Mouse (Mus musculus) lung, postnatal 0 days (tissue): ENCODE measurements around the gene Pm20d1. TPM values are rescaled to one million over a fixed set of nuclear protein-coding genes. Genes with fewer than 3 reads are reported as not detected.
A peak's percentile ranks its signal among the peaks of the same experiment; 100 is the strongest.

Experiments
- ATAC-seq: fragments of 200-750 bp; cut with Nextera tagmentation; 2 replicates; pipeline ENCODE4 v1.8.0; 2017; ENCODE audit warnings: moderate library complexity
- DNase-seq: peaks from one replicate; pipeline ENCODE4 v3.0.0-alpha.2; 2016; ENCODE audit warnings: low spot score
- H3K27ac ChIP-seq: fragments of 300-500 bp; sonication (generic); 2 replicates; pipeline ENCODE4 v1.5.1; 2014; ENCODE audit warnings: antibody characterized with exemption, mild to moderate bottlenecking, low read length, mixed read lengths
- H3K27me3 ChIP-seq: fragments of 300-500 bp; sonication (generic); replicated peaks from 2 replicates; pipeline ENCODE4 v1.6.1; 2014; ENCODE audit warnings: low read length, mixed read lengths; ENCODE audit not compliant: insufficient read depth
- H3K36me3 ChIP-seq: fragments of 300-500 bp; sonication (generic); 2 replicates; pipeline ENCODE4 v1.6.1; 2014; ENCODE audit warnings: low read length, mixed read lengths; ENCODE audit not compliant: insufficient read depth
- H3K4me1 ChIP-seq: fragments of 300-500 bp; sonication (generic); 2 replicates; pipeline ENCODE4 v1.6.1; 2014; ENCODE audit warnings: antibody characterized with exemption, low read depth, low read length, mixed read lengths; ENCODE audit not compliant: insufficient read depth
- H3K4me2 ChIP-seq: fragments of 300-500 bp; sonication (generic); replicated peaks from 2 replicates; pipeline ENCODE4 v1.6.1; 2014; ENCODE audit warnings: low read depth, mild to moderate bottlenecking, low read length, moderate library complexity, mixed read lengths
- H3K4me3 ChIP-seq: fragments of 300-500 bp; sonication (generic); 2 replicates; pipeline ENCODE4 v1.5.1; 2014; ENCODE audit warnings: low read depth, low read length
- H3K9ac ChIP-seq: fragments of 300-500 bp; sonication (generic); replicated peaks from 2 replicates; pipeline ENCODE4 v1.6.1; 2014; ENCODE audit warnings: low read depth, mild to moderate bottlenecking
- H3K9me3 ChIP-seq: fragments of 300-500 bp; sonication (generic); 2 replicates; pipeline ENCODE4 v1.6.1; 2016; ENCODE audit warnings: low read length, mixed read lengths
- CTCF ChIP-seq: IDR thresholded peaks from 2 replicates; pipeline ENCODE4 v1.5.1; 2016; ENCODE audit warnings: antibody characterized with exemption, mild to moderate bottlenecking
- EP300 ChIP-seq: IDR thresholded peaks from 2 replicates; pipeline ENCODE4 v1.6.1; 2016; ENCODE audit warnings: antibody characterized with exemption, mild to moderate bottlenecking, control low read depth
- WGBS: fragments of 180-500 bp; shearing (Covaris S2); extraction: QIAGEN DNeasy Blood & Tissue Kit; methylation state at CpG from one replicate; pipeline ENCODE4 v1.1.7; 2014; 5-methylcytosine and 5-hydroxymethylcytosine counted together
- polyA plus RNA-seq: library from polyadenylated mRNA; unstranded; fragments of >200 nt; fragmentation: Nextera tagmentation; extraction: Ambion mirVana; gene quantifications from 2 replicates; pipeline ENCODE4 v1.2.1, GENCODE M21; 2015

Pm20d1 gene
- polyA plus RNA-seq, 1 experiment from 2014 or later = 1.6 TPM

- Histone ChIP-seq H3K27me3 (no peaks in the 10 kb centered on the region), H3K4me2 (no peak overlapping the region), H3K27ac (no peak overlapping the region), H3K4me1 (no peaks in the 10 kb centered on the region), H3K9me3 (no peaks in the 10 kb centered on the region), H3K4me3 (no peak overlapping the region), H3K9ac (no peak overlapping the region), H3K36me3 (no peaks in the 10 kb centered on the region)
- 67% methylated on average over 4 of the region's 4 CpGs for WGBS
- DNase-seq = peak; percentile 59
- peak; percentile 46 for ATAC-seq
- TF ChIP-seq CTCF (no peak), EP300 (no peak)
Measured at GRCm38 (mm10) chr1:131770656-131771055, 26.5 kb upstream of the Pm20d1 start.

GRCm38 (mm10) chr1:131771440-131771839, 25.7 kb upstream of the Pm20d1 start:
- no peaks in the 10 kb centered on the region for H3K9me3 ChIP-seq
- H3K27me3 ChIP-seq = no peaks in the 10 kb centered on the region
- H3K27ac ChIP-seq = no peak overlapping the region
- no peak overlapping the region for H3K4me2 ChIP-seq
- H3K4me1 ChIP-seq = no peaks in the 10 kb centered on the region
- no peak overlapping the region for H3K9ac ChIP-seq
- DNase-seq = no peak
- no peaks in the 10 kb centered on the region for H3K36me3 ChIP-seq
- TF ChIP-seq EP300 (no peak), CTCF (no peak)
- no peak for ATAC-seq
- no peak overlapping the region for H3K4me3 ChIP-seq

GRCm38 (mm10) chr1:131794591-131794990, 2.6 kb upstream of the Pm20d1 start:
- no peaks in the 10 kb centered on the region for H3K27me3 ChIP-seq
- WGBS = 35% methylated on average over 3 of the region's 3 CpGs
- no peaks in the 10 kb centered on the region for H3K36me3 ChIP-seq
- no peak overlapping the region for H3K4me2 ChIP-seq
- DNase-seq (peak; percentile 76), ATAC-seq (peak; percentile 56)
- no peak overlapping the region for H3K4me3 ChIP-seq
- H3K4me1 ChIP-seq = no peaks in the 10 kb centered on the region
- H3K9ac ChIP-seq = no peak overlapping the region
- TF ChIP-seq EP300 = no peak
- TF ChIP-seq CTCF = no peak
- no peaks in the 10 kb centered on the region for H3K9me3 ChIP-seq
- H3K27ac ChIP-seq = no peak overlapping the region

- H3K4me1 ChIP-seq = no peaks in the 10 kb centered on the region
- H3K9ac ChIP-seq = no peak overlapping the region
- H3K9me3 ChIP-seq = no peaks in the 10 kb centered on the region
- no peak overlapping the region for H3K27ac ChIP-seq
- TF ChIP-seq CTCF = no peak
- no peak for TF ChIP-seq EP300
- DNase-seq (no peak), ATAC-seq (no peak)
- H3K36me3 ChIP-seq = no peaks in the 10 kb centered on the region
- 75% methylated on average over 3 of the region's 3 CpGs for WGBS
- H3K27me3 ChIP-seq = no peaks in the 10 kb centered on the region
- H3K4me3 ChIP-seq = no peak overlapping the region
- no peak overlapping the region for H3K4me2 ChIP-seq
Measured at GRCm38 (mm10) chr1:131795171-131795570, 2.0 kb upstream of the Pm20d1 start.

- DNase-seq (no peak), ATAC-seq (no peak)
- Histone ChIP-seq H3K4me3 (no peak overlapping the region), H3K27me3 (no peaks in the 10 kb centered on the region), H3K4me1 (no peaks in the 10 kb centered on the region), H3K27ac (no peak overlapping the region), H3K9me3 (no peaks in the 10 kb centered on the region), H3K36me3 (no peaks in the 10 kb centered on the region), H3K9ac (no peak overlapping the region), H3K4me2 (no peak overlapping the region)
- WGBS = 43% methylated on average over 1 of the region's 1 CpGs
- TF ChIP-seq EP300 (no peak), CTCF (no peak)
Measured at GRCm38 (mm10) chr1:131800001-131800400, 2.8 kb downstream of the Pm20d1 start.

GRCm38 (mm10) chr1:131801071-131801470, 3.9 kb downstream of the Pm20d1 start:
- no peaks in the 10 kb centered on the region for H3K4me1 ChIP-seq
- no peaks in the 10 kb centered on the region for H3K9me3 ChIP-seq
- no peak overlapping the region for H3K9ac ChIP-seq
- H3K4me3 ChIP-seq = no peak overlapping the region
- no peak overlapping the region for H3K4me2 ChIP-seq
- H3K36me3 ChIP-seq = no peaks in the 10 kb centered on the region
- no peak overlapping the region for H3K27ac ChIP-seq
- TF ChIP-seq EP300 = no peak
- TF ChIP-seq CTCF = no peak
- DNase-seq (no peak), ATAC-seq (no peak)
- WGBS = 92% methylated on average over 8 of the region's 8 CpGs
- no peaks in the 10 kb centered on the region for H3K27me3 ChIP-seq

GRCm38 (mm10) chr1:131802652-131803051, 5.5 kb downstream of the Pm20d1 start:
- Histone ChIP-seq H3K9ac (no peak overlapping the region), H3K36me3 (no peaks in the 10 kb centered on the region), H3K27me3 (no peaks in the 10 kb centered on the region), H3K9me3 (no peaks in the 10 kb centered on the region), H3K4me2 (no peak overlapping the region), H3K4me1 (no peaks in the 10 kb centered on the region), H3K4me3 (no peak overlapping the region), H3K27ac (no peak overlapping the region)
- 73% methylated on average over 5 of the region's 5 CpGs for WGBS
- DNase-seq = no peak
- no peak for ATAC-seq
- TF ChIP-seq EP300 (no peak), CTCF (no peak)
